Mouse (Mus musculus) heart, embryonic 14.5 days (tissue): Measurements from ENCODE around the gene Zbtb45. TPM values are rescaled to one million over a fixed set of nuclear protein-coding genes. Genes with fewer than 3 reads are reported as not detected.

ENCODE experiments used
- ATAC-seq: fragments of 200-750 bp; cut with Nextera tagmentation; 2 replicates; pipeline ENCODE4 v1.8.0; 2017; ENCODE audit warnings: low read depth, moderate TSS enrichment; ENCODE audit not compliant: insufficient number of reproducible peaks, insufficient read depth, low FRiP score
- H3K27ac ChIP-seq, 2 experiments: fragments of 200-500 bp in 1 of 2; fragments of 300-500 bp in 1 of 2; sonication (generic) in 1 of 2; replicated peaks in 1 of 2; 2 replicates each; pipeline ENCODE4 v1.5.1; 2012 to 2014; ENCODE audit warnings: low read depth in 2 of 2, low read length in 2 of 2, control low read depth in 1 of 2, mild to moderate bottlenecking in 1 of 2, mixed read lengths in 1 of 2; ENCODE audit not compliant: control insufficient read depth in 1 of 2, insufficient read depth in 1 of 2
- H3K27me3 ChIP-seq: fragments of 300-500 bp; sonication (generic); 2 replicates; pipeline ENCODE4 v1.6.1; 2014; ENCODE audit warnings: mild to moderate bottlenecking, low read length, control low read depth; ENCODE audit not compliant: control insufficient read depth, insufficient read depth
- H3K36me3 ChIP-seq: fragments of 300-500 bp; sonication (generic); 2 replicates; pipeline ENCODE4 v1.6.1; 2014; ENCODE audit warnings: mild to moderate bottlenecking, control low read depth, low read length, mixed read lengths; ENCODE audit not compliant: control insufficient read depth, insufficient read depth
- H3K4me1 ChIP-seq, 2 experiments: fragments of 200-500 bp in 1 of 2; fragments of 300-500 bp in 1 of 2; sonication (generic) in 1 of 2; 2 replicates each; pipeline ENCODE4 v1.6.1; 2012 to 2014; ENCODE audit warnings: low read length in 2 of 2, control low read depth in 1 of 2, mixed read lengths in 1 of 2; ENCODE audit not compliant: control insufficient read depth in 2 of 2, insufficient read depth in 2 of 2
- H3K4me2 ChIP-seq: fragments of 300-500 bp; sonication (generic); 2 replicates; pipeline ENCODE4 v1.6.1; 2014; ENCODE audit warnings: mild to moderate bottlenecking, low read length
- H3K4me3 ChIP-seq, 2 experiments: fragments of 200-500 bp in 1 of 2; fragments of 300-500 bp in 1 of 2; sonication (generic) in 1 of 2; 2 replicates each; pipeline ENCODE4 v1.5.1; 2012 to 2014; ENCODE audit warnings: low read length in 2 of 2, mild to moderate bottlenecking in 2 of 2, control low read depth in 1 of 2, low read depth in 1 of 2, moderate library complexity in 1 of 2; ENCODE audit not compliant: control insufficient read depth in 1 of 2, insufficient read depth in 1 of 2
- H3K9ac ChIP-seq: fragments of 300-500 bp; sonication (generic); 2 replicates; pipeline ENCODE4 v1.6.1; 2014; ENCODE audit warnings: mild to moderate bottlenecking, low read length
- H3K9me3 ChIP-seq: fragments of 300-500 bp; sonication (generic); 2 replicates; pipeline ENCODE4 v1.6.1; 2016; ENCODE audit warnings: low read length, control low read depth; ENCODE audit not compliant: control insufficient read depth
- WGBS: fragments of 180-500 bp; shearing (Covaris S2); extraction: QIAGEN DNeasy Blood & Tissue Kit; methylation state at CpG from one replicate; pipeline ENCODE4 v1.1.7; 2014; 5-methylcytosine and 5-hydroxymethylcytosine counted together
- polyA plus RNA-seq: library from polyadenylated mRNA; unstranded; fragments of >200 nt; fragmentation: Nextera tagmentation; extraction: Ambion mirVana; gene quantifications from 2 replicates; pipeline ENCODE4 v1.2.1, GENCODE M21; 2014

The Zbtb45 gene
- polyA plus RNA-seq, 1 experiment from 2014 or later, result 17.2 TPM

DNA sequence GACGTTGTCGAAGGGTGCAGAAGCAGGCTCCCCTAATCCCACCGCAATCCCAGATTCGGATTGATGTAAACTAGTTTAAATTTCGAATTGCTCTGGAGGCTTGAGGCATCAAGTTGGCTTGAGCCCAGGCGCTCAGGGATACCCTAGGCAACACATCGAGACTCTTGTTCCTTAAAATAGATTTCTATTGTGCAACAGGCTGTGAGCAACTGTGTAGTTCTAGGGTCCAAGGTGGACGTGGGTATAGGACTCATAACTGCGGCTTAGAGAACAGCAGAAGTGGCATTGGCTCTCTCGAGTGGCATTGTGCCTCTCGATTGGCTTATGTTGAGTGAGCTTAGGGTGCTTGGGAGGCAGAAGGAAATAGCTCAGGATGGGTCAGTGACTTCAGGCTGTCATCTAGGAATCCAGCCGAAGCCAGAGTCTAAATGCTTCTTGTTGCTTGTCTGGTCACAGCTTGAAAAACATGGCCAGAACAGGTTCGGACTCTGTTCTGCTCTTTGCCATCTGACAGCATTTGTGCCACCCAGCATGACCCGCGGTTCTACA, 28.9 kb upstream of the Zbtb45 start:
- H3K4me3 ChIP-seq, result peak overlapping the region; percentile 85 to 92
- H3K9ac ChIP-seq, result peak overlapping the region; percentile 97
- WGBS, result 13% methylated on average over 15 of the region's 15 CpGs
- 0 out of 2 replicates have a peak, but pooled peaks cover 2% of the 10 kb centered on the region for H3K9me3 ChIP-seq
- peaks cover 16% of the 10 kb centered on the region for H3K27me3 ChIP-seq
- no peak for ATAC-seq
- peaks cover 17% of the 10 kb centered on the region for H3K36me3 ChIP-seq
- peak overlapping the region; percentile 98 to 100 for H3K27ac ChIP-seq
- H3K4me2 ChIP-seq, result peak overlapping the region; percentile 83
- peaks cover 10 to 34% of the 10 kb centered on the region in 2 experiments for H3K4me1 ChIP-seq

DNA sequence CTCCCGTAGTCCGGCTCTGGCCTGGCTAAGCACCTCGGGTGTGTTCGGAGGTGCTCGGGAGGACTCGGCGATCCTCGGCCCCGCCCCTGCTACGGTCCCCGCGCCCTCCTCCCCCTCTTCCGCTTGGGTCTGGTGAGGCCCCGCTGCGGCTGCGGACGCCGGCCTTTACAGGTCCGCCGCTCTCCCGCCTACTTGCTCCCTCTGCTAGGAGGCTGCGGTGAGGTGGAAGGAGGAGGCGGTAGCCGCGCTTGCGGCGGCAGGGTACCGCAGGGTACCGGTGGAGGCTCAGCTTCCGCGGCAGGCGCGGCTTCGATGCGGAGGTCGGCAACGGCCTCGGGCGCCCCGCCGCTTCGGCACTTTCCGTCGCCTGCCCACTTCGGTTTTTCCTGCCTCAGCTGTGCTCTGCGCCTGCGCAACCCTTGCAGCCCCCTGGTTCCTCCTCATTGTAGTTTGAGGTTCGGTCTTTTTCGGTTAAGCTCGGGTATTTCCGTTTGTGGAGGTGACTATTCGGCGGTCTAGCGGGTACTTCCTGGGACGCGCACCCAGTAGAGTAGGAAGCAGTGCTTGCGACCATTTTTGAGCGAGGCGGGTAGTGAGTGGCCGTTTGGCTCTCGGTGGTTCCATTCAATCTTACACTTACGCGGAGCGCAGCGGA, 28.2 kb upstream of the Zbtb45 start, which contains the start of gene Ube2m:
Gene Ube2m, minus strand, starts transcription at position 375 of the 655 bp plus-strand sequence.
- Histone ChIP-seq H3K9me3 (0 out of 2 replicates have a peak, but pooled peaks cover under 1% of the 10 kb centered on the region), H3K4me3 (peak within 1 kb of the TSS; percentile 85 to 92), H3K27ac (peak within 1 kb of the TSS; percentile 98 to 100), H3K9ac (peak within 1 kb of the TSS; percentile 97), H3K4me2 (peak within 1 kb of the TSS; percentile 83), H3K27me3 (peaks cover 9% of the 10 kb centered on the region), H3K4me1 (peaks cover 11 to 35% of the 10 kb centered on the region in 2 experiments), H3K36me3 (peaks cover 23% of the 10 kb centered on the region)
- WGBS, result under 1% methylated on average over 62 of the region's 65 CpGs
- ATAC-seq, result peak; percentile 92

GRCm38 (mm10) chr7:13037366-13037765, 27.5 kb upstream of the Zbtb45 start:
- no peak; the same call in 1 of the 2 replicates for ATAC-seq
- H3K4me1 ChIP-seq, result peaks cover 11 to 35% of the 10 kb centered on the region in 2 experiments
- H3K4me2 ChIP-seq, result peak overlapping the region; percentile 83
- H3K9ac ChIP-seq, result peak overlapping the region; percentile 97
- H3K27ac ChIP-seq, result peak overlapping the region; percentile 83 to 98
- H3K27me3 ChIP-seq, result peaks cover 2% of the 10 kb centered on the region; the same call in 1 of the 2 replicates
- H3K9me3 ChIP-seq, result no peaks in the 10 kb centered on the region
- H3K36me3 ChIP-seq, result peaks cover 30% of the 10 kb centered on the region
- under 1% methylated on average over 27 of the region's 33 CpGs for WGBS
- peak overlapping the region; percentile 85 to 92 for H3K4me3 ChIP-seq

DNA sequence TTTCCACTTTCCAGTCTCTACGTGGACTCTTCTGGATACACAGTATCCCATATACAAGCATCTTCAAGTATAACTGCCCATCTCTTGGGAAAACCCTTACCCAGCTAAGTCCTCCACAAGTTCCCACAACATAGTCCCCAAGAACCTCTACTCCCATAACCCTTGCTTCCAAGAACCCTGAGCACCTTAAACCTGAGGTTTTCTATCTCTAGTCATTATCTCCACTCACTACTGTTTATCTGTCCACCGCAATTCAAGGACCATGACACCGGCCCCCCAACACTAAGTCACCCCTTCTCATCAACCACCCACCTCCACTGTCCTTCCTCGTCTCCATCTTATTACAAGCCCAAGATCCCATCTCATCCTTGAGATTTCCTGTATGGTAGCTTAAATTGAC, 27.0 kb upstream of the Zbtb45 start:
- Histone ChIP-seq H3K36me3 (peaks cover 35% of the 10 kb centered on the region), H3K4me1 (peaks cover 11 to 35% of the 10 kb centered on the region in 2 experiments), H3K9me3 (no peaks in the 10 kb centered on the region), H3K27ac (peak overlapping the region; percentile 83 to 98), H3K9ac (peak overlapping the region; percentile 97), H3K4me2 (peak overlapping the region; percentile 83), H3K27me3 (no peaks in the 10 kb centered on the region), H3K4me3 (peak overlapping the region; percentile 85 to 92)
- 30% methylated on average over 4 of the region's 4 CpGs for WGBS
- no peak for ATAC-seq

DNA sequence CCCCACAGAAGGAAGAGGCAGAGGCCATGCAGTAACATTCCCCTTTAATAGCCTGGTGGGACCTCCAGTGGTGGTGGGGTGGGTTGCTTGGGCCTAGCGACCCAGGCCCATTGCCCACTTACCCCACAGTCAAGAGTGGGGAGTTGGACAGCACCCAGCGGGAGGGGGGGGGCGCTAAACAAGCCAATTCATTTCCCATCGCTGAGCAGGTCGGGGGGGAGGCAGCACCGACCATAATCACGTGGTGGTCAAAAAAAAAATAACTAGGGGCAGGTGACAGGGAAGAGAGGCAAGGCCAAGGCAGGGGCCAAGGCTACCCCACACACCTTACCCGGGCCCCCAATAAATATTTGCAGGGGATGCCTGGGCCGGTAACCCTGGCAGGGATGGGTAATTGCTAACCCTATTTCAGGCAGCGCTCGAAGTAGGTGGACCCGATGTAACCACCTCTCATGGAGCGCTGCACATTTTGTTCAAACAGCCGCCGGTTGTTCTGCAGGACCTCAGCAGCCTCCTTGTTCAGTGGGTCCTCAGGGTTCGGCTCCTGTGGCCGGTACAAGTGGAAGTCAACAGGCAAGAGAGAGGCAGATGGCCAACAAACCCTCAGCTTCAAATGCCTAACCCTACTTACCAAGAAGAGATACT, 25.5 kb upstream of the Zbtb45 start:
- 88% methylated on average over 17 of the region's 17 CpGs for WGBS

GRCm38 (mm10) chr7:13034148-13034977, 24.5 kb upstream of the Zbtb45 start, which contains the start of gene Chmp2a:
Gene Chmp2a, minus strand, starts transcription at chr7:13034807.
- ATAC-seq, result peak; percentile 74
- H3K27ac ChIP-seq, result peak within 1 kb of the TSS; percentile 78 to 91
- no peaks in the 10 kb centered on the region for H3K9me3 ChIP-seq
- peaks cover 11 to 33% of the 10 kb centered on the region in 2 experiments for H3K4me1 ChIP-seq
- H3K27me3 ChIP-seq, result no peaks in the 10 kb centered on the region
- peaks cover 60% of the 10 kb centered on the region for H3K36me3 ChIP-seq
- peak within 1 kb of the TSS; percentile 92 for H3K9ac ChIP-seq
- H3K4me2 ChIP-seq, result peak within 1 kb of the TSS; percentile 95
- 1% methylated on average over 42 of the region's 45 CpGs for WGBS
- peak within 1 kb of the TSS; percentile 56 to 69 for H3K4me3 ChIP-seq

More for the DNA sequence above, 25.5 kb upstream of the Zbtb45 start:
- Histone ChIP-seq H3K27me3 (no peaks in the 10 kb centered on the region), H3K36me3 (peaks cover 50% of the 10 kb centered on the region), H3K9ac (peak overlapping the region; percentile 92; the same call in 1 of the 2 replicates), H3K4me3 (no peak overlapping the region), H3K4me1 (peaks cover 11 to 35% of the 10 kb centered on the region in 2 experiments), H3K4me2 (peak overlapping the region; percentile 95; the same call in 1 of the 2 replicates), H3K9me3 (no peaks in the 10 kb centered on the region), H3K27ac (peak overlapping the region in 1 of 2 experiments; percentile 91; a peak in 2 of 4 replicates)
- no peak for ATAC-seq
